Mouse (Mus musculus) intestine, embryonic 14.5 days (tissue): ENCODE data around the gene Shld1. TPM values are rescaled to one million over a fixed set of nuclear protein-coding genes. Genes with fewer than 3 reads are reported as not detected.

Experiments used
- ATAC-seq: fragments of 200-750 bp; cut with Nextera tagmentation; replicated peaks from 2 replicates; pipeline ENCODE4 v1.8.0; 2017; ENCODE audit warnings: low read depth, moderate number of reproducible peaks, moderate TSS enrichment, moderate library complexity; ENCODE audit not compliant: low FRiP score, low TSS enrichment
- DNase-seq: peaks from one replicate; pipeline ENCODE4 v3.0.0-alpha.2; 2018; ENCODE audit warnings: low spot score
- H3K27ac ChIP-seq: fragments of 300-500 bp; sonication (generic); 2 replicates; pipeline ENCODE4 v1.5.1; 2014; ENCODE audit warnings: low read depth, mild to moderate bottlenecking, control low read depth
- H3K27me3 ChIP-seq: fragments of 300-500 bp; sonication (generic); replicated peaks from 2 replicates; pipeline ENCODE4 v1.6.1; 2014; ENCODE audit warnings: low read length, control low read depth; ENCODE audit not compliant: control insufficient read depth, insufficient read depth
- H3K36me3 ChIP-seq: fragments of 300-500 bp; sonication (generic); 2 replicates; pipeline ENCODE4 v1.6.1; 2014; ENCODE audit warnings: low read length, control low read depth; ENCODE audit not compliant: control insufficient read depth, insufficient read depth
- H3K4me1 ChIP-seq: fragments of 300-500 bp; sonication (generic); replicated peaks from 2 replicates; pipeline ENCODE4 v1.6.1; 2014; ENCODE audit warnings: low read length, control low read depth, mixed read lengths; ENCODE audit not compliant: control insufficient read depth, insufficient read depth
- H3K4me2 ChIP-seq: fragments of 300-500 bp; sonication (generic); 2 replicates; pipeline ENCODE4 v1.6.1; 2014; ENCODE audit warnings: low read length
- H3K4me3 ChIP-seq: fragments of 300-500 bp; sonication (generic); 2 replicates; pipeline ENCODE4 v1.5.1; 2014; ENCODE audit warnings: low read depth, low read length, control low read depth, mixed read lengths
- H3K9ac ChIP-seq: fragments of 300-500 bp; sonication (generic); 2 replicates; pipeline ENCODE4 v1.6.1; 2014; ENCODE audit warnings: mild to moderate bottlenecking, low read length
- H3K9me3 ChIP-seq: fragments of 300-500 bp; sonication (generic); 2 replicates; pipeline ENCODE4 v1.6.1; 2016; ENCODE audit warnings: low read length, control low read depth; ENCODE audit not compliant: control insufficient read depth
- WGBS: fragments of 180-500 bp; shearing (Covaris S2); extraction: QIAGEN DNeasy Blood & Tissue Kit; methylation state at CpG from one replicate; pipeline ENCODE4 v1.1.7; 2014; 5-methylcytosine and 5-hydroxymethylcytosine counted together
- polyA plus RNA-seq: library from polyadenylated mRNA; unstranded; fragments of >200 nt; fragmentation: Nextera tagmentation; extraction: Ambion mirVana; gene quantifications from 2 replicates; pipeline ENCODE4 v1.2.1, GENCODE M21; 2014

The Shld1 gene
- polyA plus RNA-seq, 1 experiment from 2014 or later = 13.6 TPM

GRCm38 (mm10) chr2:132723958-132724431, 37.3 kb downstream of the Shld1 start:
- 67% methylated on average over 5 of the region's 5 CpGs for WGBS
- no peaks in the 10 kb centered on the region for H3K9me3 ChIP-seq
- no peak overlapping the region for H3K9ac ChIP-seq
- no peak overlapping the region for H3K4me2 ChIP-seq
- no peaks in the 10 kb centered on the region for H3K27me3 ChIP-seq
- no peaks in the 10 kb centered on the region for H3K36me3 ChIP-seq
- DNase-seq (no peak), ATAC-seq (no peak)
- no peaks in the 10 kb centered on the region for H3K4me1 ChIP-seq
- no peak overlapping the region for H3K4me3 ChIP-seq
- no peak overlapping the region for H3K27ac ChIP-seq

- Histone ChIP-seq H3K4me1 (no peaks in the 10 kb centered on the region), H3K4me2 (no peak overlapping the region), H3K27me3 (no peaks in the 10 kb centered on the region), H3K4me3 (no peak overlapping the region), H3K36me3 (no peaks in the 10 kb centered on the region), H3K27ac (no peak overlapping the region), H3K9me3 (no peaks in the 10 kb centered on the region), H3K9ac (no peak overlapping the region)
- ATAC-seq = no peak
- WGBS = 92% methylated on average over 7 of the region's 7 CpGs
- no peak for DNase-seq
Observed at GRCm38 (mm10) chr2:132724561-132724960, 37.8 kb downstream of the Shld1 start.

- Histone ChIP-seq H3K9me3 (no peaks in the 10 kb centered on the region), H3K36me3 (no peaks in the 10 kb centered on the region), H3K27me3 (no peaks in the 10 kb centered on the region), H3K4me1 (no peaks in the 10 kb centered on the region), H3K27ac (no peak overlapping the region), H3K4me2 (no peak overlapping the region), H3K4me3 (no peak overlapping the region), H3K9ac (no peak overlapping the region)
- 59% methylated on average over 9 of the region's 9 CpGs for WGBS
- DNase-seq = no peak
- ATAC-seq = no peak
Observed at GRCm38 (mm10) chr2:132725376-132725905, 38.7 kb downstream of the Shld1 start.

GRCm38 (mm10) chr2:132726156-132726555, 39.4 kb downstream of the Shld1 start:
- Histone ChIP-seq H3K9ac (no peak overlapping the region), H3K27ac (no peak overlapping the region), H3K27me3 (no peaks in the 10 kb centered on the region), H3K4me1 (no peaks in the 10 kb centered on the region), H3K9me3 (no peaks in the 10 kb centered on the region), H3K4me3 (no peak overlapping the region), H3K4me2 (no peak overlapping the region), H3K36me3 (no peaks in the 10 kb centered on the region)
- DNase-seq (no peak), ATAC-seq (no peak)
- WGBS = 88% methylated on average over 2 of the region's 2 CpGs

- Histone ChIP-seq H3K4me3 (no peak overlapping the region), H3K36me3 (no peaks in the 10 kb centered on the region), H3K9ac (no peak overlapping the region), H3K9me3 (no peaks in the 10 kb centered on the region), H3K4me2 (no peak overlapping the region), H3K27ac (no peak overlapping the region), H3K4me1 (no peaks in the 10 kb centered on the region), H3K27me3 (no peaks in the 10 kb centered on the region)
- no peak for ATAC-seq
- 68% methylated on average over 5 of the region's 5 CpGs for WGBS
- no peak for DNase-seq
Observed at GRCm38 (mm10) chr2:132732940-132733339, 46.2 kb downstream of the Shld1 start.

GRCm38 (mm10) chr2:132733603-132734573, 47.2 kb downstream of the Shld1 start:
- ATAC-seq = no peak
- WGBS = 93% methylated on average over 10 of the region's 10 CpGs

GRCm38 (mm10) chr2:132738816-132739432, 52.2 kb downstream of the Shld1 start:
- no peaks in the 10 kb centered on the region for H3K27me3 ChIP-seq
- no peak overlapping the region for H3K9ac ChIP-seq
- H3K36me3 ChIP-seq = no peaks in the 10 kb centered on the region
- no peak overlapping the region for H3K4me2 ChIP-seq
- H3K4me1 ChIP-seq = no peaks in the 10 kb centered on the region
- DNase-seq = no peak
- no peaks in the 10 kb centered on the region for H3K9me3 ChIP-seq
- ATAC-seq = no peak
- H3K4me3 ChIP-seq = no peak overlapping the region
- H3K27ac ChIP-seq = no peak overlapping the region
- WGBS = 57% methylated on average over 2 of the region's 2 CpGs

More at GRCm38 (mm10) chr2:132733603-132734573, 47.2 kb downstream of the Shld1 start:
- Histone ChIP-seq H3K9me3 (no peaks in the 10 kb centered on the region), H3K9ac (no peak overlapping the region), H3K4me3 (no peak overlapping the region), H3K27me3 (no peaks in the 10 kb centered on the region), H3K27ac (no peak overlapping the region), H3K4me1 (no peaks in the 10 kb centered on the region), H3K4me2 (no peak overlapping the region), H3K36me3 (no peaks in the 10 kb centered on the region)
- DNase-seq = no peak

- DNase-seq (no peak), ATAC-seq (no peak)
- WGBS = 67% methylated on average over 8 of the region's 8 CpGs
- Histone ChIP-seq H3K4me1 (no peaks in the 10 kb centered on the region), H3K4me3 (no peak overlapping the region), H3K36me3 (no peaks in the 10 kb centered on the region), H3K9ac (no peak overlapping the region), H3K4me2 (no peak overlapping the region), H3K27ac (no peak overlapping the region), H3K9me3 (no peaks in the 10 kb centered on the region), H3K27me3 (no peaks in the 10 kb centered on the region)
Observed at GRCm38 (mm10) chr2:132741862-132742347, 55.2 kb downstream of the Shld1 start.
